Mouse (Mus musculus) thymus, adult 2 months (tissue): ENCODE measurements around the gene Hspa12a.
"Not testable (repeated sequence)": the region's sequence is repeated elsewhere in the genome, so short reads cannot be mapped to it uniquely, and the experiment has no call there.

ENCODE experiments used
- CTCF ChIP-seq: fragments of 200-500 bp; IDR thresholded peaks from 2 replicates; pipeline ENCODE4 v1.5.1; 2012; ENCODE audit warnings: mild to moderate bottlenecking, control low read depth, low read length, moderate library complexity, borderline replicate concordance; ENCODE audit not compliant: control insufficient read depth, poor library complexity, insufficient read depth; ENCODE audit errors: extremely low read depth
- POLR2A ChIP-seq: fragments of 200-500 bp; IDR thresholded peaks from 2 replicates; pipeline ENCODE4 v1.6.1; 2012; ENCODE audit warnings: mild to moderate bottlenecking, low read length, control low read depth, moderate library complexity; ENCODE audit not compliant: control insufficient read depth, poor library complexity, insufficient read depth; ENCODE audit errors: extremely low read depth

- TF ChIP-seq POLR2A, CTCF: not testable (repeated sequence)
Observed at GRCm38 (mm10) chr19:58900471-58900870, 43.0 kb downstream of the Hspa12a start.
